Mouse (Mus musculus): ENCODE results near the gene Actr3b.

- TF ChIP-seq POLR2A (IDR thresholded peaks at IDR 0.05; ENCODE audit: borderline replicate concordance, extremely low read depth, insufficient read depth, insufficient read length, poor library complexity, severe bottlenecking) (no peak), CTCF (IDR thresholded peaks at IDR 0.05; ENCODE audit: borderline replicate concordance, extremely low read depth, insufficient read depth, insufficient read length) (no peak)
Observed at GRCm38 (mm10) chr5:25812922-25813321, 53.1 kb downstream of the Actr3b start.

Measured in brain, embryonic 14.5 days (tissue).